Mouse (Mus musculus): ENCODE data around the gene Pgrmc1. TPM values are rescaled to one million over a fixed set of nuclear protein-coding genes. Genes with fewer than 3 reads are reported as not detected.
A peak's percentile ranks its signal among the peaks of the same experiment; 100 is the strongest.

The Pgrmc1 gene
- total and polyA plus RNA-seq, 2 experiments: 669 to 1,377 TPM

DNA sequence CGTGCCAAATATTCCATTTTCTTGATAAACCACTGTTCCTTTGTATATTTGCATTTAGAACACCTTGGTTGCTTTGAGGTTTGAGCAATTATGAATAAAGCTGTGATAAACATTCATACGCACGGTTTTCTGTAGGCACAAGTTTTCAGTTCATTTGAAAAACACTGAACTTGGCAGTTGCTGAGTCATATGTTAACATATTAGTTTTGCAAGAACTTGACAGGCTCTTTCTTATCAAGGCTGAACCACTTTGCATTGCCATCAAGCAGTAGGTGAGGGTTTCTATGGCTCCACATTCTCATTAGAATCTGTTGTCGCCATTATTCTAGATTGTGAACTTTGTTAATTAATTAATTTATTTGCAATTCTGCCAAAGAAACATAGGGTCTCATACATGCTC is 37.8 kb upstream of the Pgrmc1 start:
- TF ChIP-seq POLR2A (IDR thresholded peaks at IDR 0.05; ENCODE audit: extremely low read depth, insufficient read depth, low read length) (no peak), CTCF (IDR thresholded peaks at IDR 0.05; ENCODE audit: low read depth, low read length) (no peak)
- no peak overlapping the region for H3K27ac ChIP-seq (replicated peaks; ENCODE audit: insufficient read depth, low read depth, low read length)
- H3K79me2 ChIP-seq (ENCODE audit: control insufficient read depth, insufficient read depth, low read length): no peaks in the 10 kb centered on the region
- H3K4me1 ChIP-seq (ENCODE audit: control insufficient read depth, insufficient read depth, low read length): no peaks in the 10 kb centered on the region
- DNase-seq (ENCODE audit: extremely low read depth, low read depth, low spot score): no peak
- whole genome bisulfite sequencing: 67% methylated on average over 4 of the region's 4 CpGs
- H3K4me3 ChIP-seq (ENCODE audit: insufficient read depth, low read depth, low read length): no peak overlapping the region
- no peaks in the 10 kb centered on the region for H3K36me3 ChIP-seq (ENCODE audit: control insufficient read depth, insufficient read depth, low read length)
- H3K9ac ChIP-seq (ENCODE audit: low read depth, low read length): no peak overlapping the region
- no peaks in the 10 kb centered on the region for H3K27me3 ChIP-seq (ENCODE audit: control insufficient read depth, insufficient read depth, low read length)

DNA sequence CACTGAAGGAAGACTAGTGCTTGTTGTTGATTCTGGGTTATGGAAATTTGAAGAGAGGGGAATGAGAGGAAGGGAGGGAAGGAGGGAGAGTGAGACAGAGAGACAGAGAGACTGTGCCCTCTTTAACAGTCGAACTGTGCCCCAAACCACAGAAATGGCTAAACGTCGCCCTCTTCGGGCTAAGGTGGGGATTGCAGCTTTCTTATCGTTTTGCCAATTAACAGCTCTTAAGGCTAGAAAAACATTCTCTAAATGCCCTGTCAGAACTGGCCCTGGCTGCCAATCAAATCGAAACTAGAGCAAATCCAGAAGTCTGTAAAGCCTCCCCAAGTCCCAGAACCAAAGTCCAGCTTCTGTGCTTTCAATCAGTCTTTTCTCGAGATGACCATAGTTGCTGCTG is 36.4 kb upstream of the Pgrmc1 start:
- H3K4me1 ChIP-seq (ENCODE audit: control insufficient read depth, insufficient read depth, low read length): no peaks in the 10 kb centered on the region
- H3K27me3 ChIP-seq (ENCODE audit: control insufficient read depth, insufficient read depth, low read length): no peaks in the 10 kb centered on the region
- H3K4me3 ChIP-seq (ENCODE audit: insufficient read depth, low read depth, low read length): no peak overlapping the region
- TF ChIP-seq CTCF (IDR thresholded peaks at IDR 0.05; ENCODE audit: low read depth, low read length): peak; percentile 58
- no peak for TF ChIP-seq POLR2A (IDR thresholded peaks at IDR 0.05; ENCODE audit: extremely low read depth, insufficient read depth, low read length)
- 3% methylated on average over 7 of the region's 7 CpGs for WGBS
- H3K79me2 ChIP-seq (ENCODE audit: control insufficient read depth, insufficient read depth, low read length): no peaks in the 10 kb centered on the region
- H3K36me3 ChIP-seq (ENCODE audit: control insufficient read depth, insufficient read depth, low read length): no peaks in the 10 kb centered on the region
- no peak overlapping the region for H3K9ac ChIP-seq (ENCODE audit: low read depth, low read length)
- H3K27ac ChIP-seq (replicated peaks; ENCODE audit: insufficient read depth, low read depth, low read length): no peak overlapping the region
- peak; percentile 82 for DNase-seq (ENCODE audit: extremely low read depth, low read depth, low spot score)

DNA sequence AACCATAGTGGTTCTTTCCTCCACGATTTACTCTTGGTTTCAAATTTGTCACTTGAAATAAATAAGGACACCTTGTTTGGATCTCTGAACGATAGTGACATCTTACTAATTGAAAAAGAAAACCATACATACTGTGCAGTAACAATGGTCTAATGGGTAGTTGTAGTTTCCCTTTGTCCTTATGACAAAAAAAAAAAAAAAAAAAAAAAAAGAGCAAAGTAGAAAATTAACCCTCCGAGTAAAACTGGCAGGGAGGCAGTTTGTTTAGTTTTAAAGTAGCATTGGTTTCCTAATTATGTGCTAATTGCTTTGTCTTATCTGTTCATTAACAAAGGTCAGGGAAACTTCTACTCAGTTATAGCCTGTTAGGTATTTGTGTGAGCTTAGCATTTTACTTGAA is 35.9 kb upstream of the Pgrmc1 start:
- H3K4me1 ChIP-seq (ENCODE audit: control insufficient read depth, insufficient read depth, low read length): no peaks in the 10 kb centered on the region
- DNase-seq (ENCODE audit: extremely low read depth, low read depth, low spot score): no peak
- TF ChIP-seq CTCF (IDR thresholded peaks at IDR 0.05; ENCODE audit: low read depth, low read length): no peak
- TF ChIP-seq POLR2A (IDR thresholded peaks at IDR 0.05; ENCODE audit: extremely low read depth, insufficient read depth, low read length): no peak
- H3K27ac ChIP-seq (replicated peaks; ENCODE audit: insufficient read depth, low read depth, low read length): no peak overlapping the region
- H3K27me3 ChIP-seq (ENCODE audit: control insufficient read depth, insufficient read depth, low read length): no peaks in the 10 kb centered on the region
- 3% methylated on average over 3 of the region's 3 CpGs for WGBS
- no peaks in the 10 kb centered on the region for H3K79me2 ChIP-seq (ENCODE audit: control insufficient read depth, insufficient read depth, low read length)
- no peaks in the 10 kb centered on the region for H3K36me3 ChIP-seq (ENCODE audit: control insufficient read depth, insufficient read depth, low read length)
- no peak overlapping the region for H3K4me3 ChIP-seq (ENCODE audit: insufficient read depth, low read depth, low read length)
- H3K9ac ChIP-seq (ENCODE audit: low read depth, low read length): no peak overlapping the region

DNA sequence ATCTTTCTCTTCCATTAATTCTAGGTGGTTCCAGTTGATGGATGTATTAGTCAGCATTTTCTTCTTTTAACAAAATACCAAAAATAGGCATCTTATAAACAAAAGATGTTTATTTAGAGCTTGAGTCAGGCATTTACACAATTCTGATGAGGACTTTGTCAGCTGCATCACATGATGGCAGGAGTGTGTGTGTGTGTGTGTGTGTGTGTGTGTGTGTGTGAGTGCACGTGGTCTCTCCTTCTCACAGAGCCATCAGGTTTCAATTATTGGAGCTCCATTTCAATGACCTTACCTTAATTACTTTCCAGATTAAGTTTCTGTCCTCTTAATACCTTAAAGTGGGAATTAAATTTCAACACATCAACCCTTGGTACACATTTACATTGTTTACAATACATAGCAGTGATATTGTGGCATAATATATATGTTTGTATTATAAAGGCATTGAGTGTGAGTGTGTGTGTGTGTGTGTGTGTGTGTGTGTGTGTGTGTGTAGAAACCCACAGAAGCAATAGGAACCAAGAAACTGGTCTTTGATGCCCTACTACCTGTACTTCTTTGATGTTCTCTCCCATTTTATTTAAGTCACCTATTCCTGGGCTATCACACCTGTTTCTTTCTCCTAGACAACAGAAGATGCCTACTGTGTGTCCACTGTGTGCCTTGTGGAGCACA is 11.2 kb upstream of the Pgrmc1 start:
- Histone ChIP-seq H3K27me3 (ENCODE audit: control insufficient read depth, insufficient read depth, low read length) (no peaks in the 10 kb centered on the region), H3K4me3 (ENCODE audit: insufficient read depth, low read depth, low read length) (no peak overlapping the region), H3K27ac (replicated peaks; ENCODE audit: insufficient read depth, low read depth, low read length) (peak overlapping the region; percentile 58), H3K9ac (ENCODE audit: low read depth, low read length) (no peak overlapping the region), H3K79me2 (ENCODE audit: control insufficient read depth, insufficient read depth, low read length) (no peaks in the 10 kb centered on the region), H3K4me1 (ENCODE audit: control insufficient read depth, insufficient read depth, low read length) (peaks cover 6% of the 10 kb centered on the region; the same call in 1 of the 2 replicates), H3K36me3 (ENCODE audit: control insufficient read depth, insufficient read depth, low read length) (no peaks in the 10 kb centered on the region)
- TF ChIP-seq CTCF (IDR thresholded peaks at IDR 0.05; ENCODE audit: low read depth, low read length): no peak
- TF ChIP-seq POLR2A (IDR thresholded peaks at IDR 0.05; ENCODE audit: extremely low read depth, insufficient read depth, low read length): no peak
- WGBS: 0% methylated on average over 1 of the region's 1 CpGs
- DNase-seq (ENCODE audit: extremely low read depth, low read depth, low spot score): peak; percentile 20

DNA sequence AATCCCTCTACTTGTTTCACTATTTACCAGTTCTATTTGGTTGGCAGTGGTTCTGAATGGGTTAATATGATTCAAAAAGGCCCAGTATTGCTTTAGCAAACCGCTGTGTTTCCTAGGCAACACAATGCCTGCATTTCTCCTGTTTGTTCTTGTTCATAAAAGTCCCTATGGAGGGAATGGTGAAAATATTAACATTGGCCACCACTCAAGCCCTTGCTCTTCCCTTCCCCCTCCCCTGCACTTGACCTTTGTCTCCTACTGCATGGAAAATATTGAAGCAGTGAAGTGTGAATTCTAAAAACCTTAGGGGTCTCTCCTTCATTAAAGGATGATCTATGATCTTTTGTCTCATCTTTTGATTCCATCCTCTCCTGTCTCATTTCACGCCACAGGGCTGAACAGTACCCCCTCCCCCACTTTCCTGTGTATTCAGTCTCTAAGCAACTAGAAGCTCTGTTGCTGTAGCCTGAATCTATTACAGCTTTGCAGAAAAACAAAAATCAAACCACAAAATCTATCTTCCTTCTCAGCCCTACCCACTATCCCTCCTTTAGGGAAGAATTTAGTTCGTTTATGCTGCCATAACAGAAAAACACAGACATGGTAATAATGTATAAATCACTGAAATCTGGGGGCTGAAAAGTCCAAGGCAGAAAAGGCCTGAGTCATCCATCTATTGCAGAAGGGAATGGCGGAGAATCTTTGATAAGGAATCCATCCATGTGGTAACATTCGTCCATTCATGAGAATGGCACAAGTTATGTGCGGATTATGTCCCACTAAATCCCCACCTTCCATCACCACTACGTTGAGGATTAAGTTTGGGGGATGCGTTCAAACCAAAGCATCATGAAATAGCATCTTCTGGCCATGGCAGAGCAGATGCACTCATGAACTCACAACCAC is 10.4 kb upstream of the Pgrmc1 start:
- Histone ChIP-seq H3K79me2 (ENCODE audit: control insufficient read depth, insufficient read depth, low read length) (no peaks in the 10 kb centered on the region), H3K9ac (ENCODE audit: low read depth, low read length) (no peak overlapping the region), H3K36me3 (ENCODE audit: control insufficient read depth, insufficient read depth, low read length) (no peaks in the 10 kb centered on the region), H3K4me1 (ENCODE audit: control insufficient read depth, insufficient read depth, low read length) (peaks cover 9% of the 10 kb centered on the region; the same call in 1 of the 2 replicates), H3K27me3 (ENCODE audit: control insufficient read depth, insufficient read depth, low read length) (no peaks in the 10 kb centered on the region), H3K27ac (replicated peaks; ENCODE audit: insufficient read depth, low read depth, low read length) (peak overlapping the region; percentile 58), H3K4me3 (ENCODE audit: insufficient read depth, low read depth, low read length) (no peak overlapping the region)
- DNase-seq (ENCODE audit: extremely low read depth, low read depth, low spot score): peak; percentile 79
- 61% methylated on average over 8 of the region's 8 CpGs for WGBS
- TF ChIP-seq CTCF (IDR thresholded peaks at IDR 0.05; ENCODE audit: low read depth, low read length): no peak
- no peak for TF ChIP-seq POLR2A (IDR thresholded peaks at IDR 0.05; ENCODE audit: extremely low read depth, insufficient read depth, low read length)
